In genomic region chr7:19326359-19326758, GRCm38 (mm10) we compare ENCODE assay signal across 8 mouse cellular contexts. TPM values are rescaled to one million over a fixed set of nuclear protein-coding genes. Genes with fewer than 3 reads are reported as not detected.
DNase-seq lines count a peak whose midpoint lies in the region; ATAC-seq and TF ChIP-seq lines count a peak whose summit lies in the region.

No protein-coding gene starts in this region.

- H3K27me3 ChIP-seq in limb, embryonic 12.5 days, result peaks cover 14% of the 10 kb centered on the region; the same call in 1 of the 2 replicates
- peaks cover 7% of the 10 kb centered on the region; the same call in 1 of the 2 replicates for H3K27me3 ChIP-seq in midbrain, embryonic 13.5 days
- H3K27me3 ChIP-seq in small intestine, adult 2 months (ENCODE audit: control insufficient read depth, insufficient read depth, low read length), result no peaks in the 10 kb centered on the region; the same call in 1 of the 2 replicates

- peak; percentile 11 for ATAC-seq in inflammation-experienced regulatory T-cells, adult 6 months
- peak; percentile 54; the same call in 1 of the 2 replicates for ATAC-seq in limb, embryonic 12.5 days (ENCODE audit: insufficient number of reproducible peaks, insufficient read depth, low FRiP score, low TSS enrichment, low read depth)
- ATAC-seq in midbrain, embryonic 13.5 days, result peak; percentile 66

- DNase-seq in 3134 (ENCODE audit: extremely low read depth, insufficient read length, low spot score), result peak; percentile 66
- peak; percentile 93 for DNase-seq in ZHBTc4 (ENCODE audit: low read depth, low spot score)
- DNase-seq in embryo, embryonic 11 days, result peak; percentile 93
- peak; percentile 85 to 87 for DNase-seq in gastrocnemius, postnatal 36 days

- H3K4me3 ChIP-seq in limb, embryonic 12.5 days (replicated peaks), result peak overlapping the region; percentile 34
- H3K4me3 ChIP-seq in midbrain, embryonic 13.5 days (replicated peaks), result peak overlapping the region; percentile 43
- peak overlapping the region; percentile 22 for H3K4me3 ChIP-seq in small intestine, adult 2 months (ENCODE audit: low read depth, low read length)

- TF ChIP-seq POLR2A in small intestine, adult 2 months (IDR thresholded peaks at IDR 0.05; ENCODE audit: low read depth, low read length), result no peak

- 0 out of 2 replicates have a peak overlapping the region, but pooled peaks have one; percentile 2 for H3K9ac ChIP-seq in limb, embryonic 12.5 days (replicated peaks)
- peak overlapping the region; percentile 58 for H3K9ac ChIP-seq in midbrain, embryonic 13.5 days (replicated peaks)

- H3K4me1 ChIP-seq in limb, embryonic 12.5 days (replicated peaks), result peaks cover 19% of the 10 kb centered on the region
- H3K4me1 ChIP-seq in midbrain, embryonic 13.5 days (replicated peaks), result peaks cover 22% of the 10 kb centered on the region
- H3K4me1 ChIP-seq in small intestine, adult 2 months (ENCODE audit: control insufficient read depth, insufficient read depth, insufficient read length, low read length), result peaks cover 12% of the 10 kb centered on the region

- no peaks in the 10 kb centered on the region; the same call in 1 of the 2 replicates for H3K9me3 ChIP-seq in limb, embryonic 12.5 days
- H3K9me3 ChIP-seq in midbrain, embryonic 13.5 days, result no peaks in the 10 kb centered on the region

- no peak for TF ChIP-seq CTCF in small intestine, adult 2 months (IDR thresholded peaks at IDR 0.05; ENCODE audit: extremely low read depth, insufficient read length, insufficient replicate concordance, low read depth, low read length)

- under 1% methylated on average over 20 of the region's 20 CpGs for WGBS in limb, embryonic 12.5 days
- under 1% methylated on average over 19 of the region's 20 CpGs for WGBS in midbrain, embryonic 13.5 days
- WGBS in small intestine, adult 2 months, result 2% methylated on average over 20 of the region's 20 CpGs

- H3K4me2 ChIP-seq in limb, embryonic 12.5 days, result peak overlapping the region; percentile 64
- peak overlapping the region; percentile 68 for H3K4me2 ChIP-seq in midbrain, embryonic 13.5 days (replicated peaks)

- intact Hi-C loops in gastrocnemius, postnatal 36 days (cut with DNase I), result no loop called here

- peak overlapping the region; percentile 53; the same call in 1 of the 2 replicates for H3K27ac ChIP-seq in limb, embryonic 12.5 days
- H3K27ac ChIP-seq in midbrain, embryonic 13.5 days, result peak overlapping the region; percentile 53
- peak overlapping the region; percentile 80 for H3K27ac ChIP-seq in small intestine, adult 2 months (ENCODE audit: insufficient read depth, low read depth, low read length)

- H3K36me3 ChIP-seq in limb, embryonic 12.5 days, result no peaks in the 10 kb centered on the region
- H3K36me3 ChIP-seq in midbrain, embryonic 13.5 days, result no peaks in the 10 kb centered on the region
- H3K36me3 ChIP-seq in small intestine, adult 2 months (ENCODE audit: control insufficient read depth, insufficient read depth, low read length), result no peaks in the 10 kb centered on the region

RNA-seq across cellular contexts. Expression of gene Fosb, which starts 16.5 kb away (rescaled TPM):
- under 1 TPM; 0.15 to 0.31 TPM for total RNA-seq in gastrocnemius, postnatal 36 days (2021)
- polyA plus RNA-seq in inflammation-experienced regulatory T-cells, adult 6 months (2017; shearing (Covaris generic)), result 1 to 10 TPM in 2 of 3 experiments, under 1 TPM in 1; 0.98 to 8.0 (median 2.0) TPM
- 0.18 and 0.20 TPM in 2 replicates for polyA plus RNA-seq in limb, embryonic 12.5 days (2016; fragmentation: Nextera tagmentation; extraction: Ambion mirVana)
- polyA plus RNA-seq in midbrain, embryonic 13.5 days (2015; fragmentation: Nextera tagmentation; extraction: Ambion mirVana), result not detected in 2 replicates
- 1.7 and 16.7 TPM in 2 replicates for polyA plus RNA-seq in small intestine, adult 2 months (2012; rRNA removed)

RNA-seq across cellular contexts. Expression of gene Ercc1, which starts 18.2 kb away (rescaled TPM):
- 10 to 100 TPM; 24.5 to 29.0 TPM for total RNA-seq in gastrocnemius, postnatal 36 days (2021)
- 10 to 100 TPM; 51.1 to 68.7 (median 55.2) TPM for polyA plus RNA-seq in inflammation-experienced regulatory T-cells, adult 6 months (2017; shearing (Covaris generic))
- polyA plus RNA-seq in limb, embryonic 12.5 days (2016; fragmentation: Nextera tagmentation; extraction: Ambion mirVana), result 92.3 and 105 TPM in 2 replicates
- 84.1 and 91.9 TPM in 2 replicates for polyA plus RNA-seq in midbrain, embryonic 13.5 days (2015; fragmentation: Nextera tagmentation; extraction: Ambion mirVana)
- 9.3 and 17.5 TPM in 2 replicates for polyA plus RNA-seq in small intestine, adult 2 months (2012; rRNA removed)

RNA-seq across cellular contexts. Expression of gene Cd3eap, which starts 32.9 kb away (rescaled TPM):
- total RNA-seq in gastrocnemius, postnatal 36 days (2021), result 10 to 100 TPM in 1 of 2 experiments, 1 to 10 TPM in 1; 9.3 to 10.2 TPM
- polyA plus RNA-seq in inflammation-experienced regulatory T-cells, adult 6 months (2017; shearing (Covaris generic)), result 10 to 100 TPM in 2 of 3 experiments, 1 to 10 TPM in 1; 8.9 to 22.4 (median 17.6) TPM
- 28.4 TPM in 2 replicates for polyA plus RNA-seq in limb, embryonic 12.5 days (2016; fragmentation: Nextera tagmentation; extraction: Ambion mirVana)
- 19.6 and 20.4 TPM in 2 replicates for polyA plus RNA-seq in midbrain, embryonic 13.5 days (2015; fragmentation: Nextera tagmentation; extraction: Ambion mirVana)
- 2.0 and 2.5 TPM in 2 replicates for polyA plus RNA-seq in small intestine, adult 2 months (2012; rRNA removed)

RNA-seq across cellular contexts. Expression of gene Ppp1r13l, which starts 33.2 kb away (rescaled TPM):
- total RNA-seq in gastrocnemius, postnatal 36 days (2021), result 1 to 10 TPM; 2.4 to 2.6 TPM
- polyA plus RNA-seq in inflammation-experienced regulatory T-cells, adult 6 months (2017; shearing (Covaris generic)), result not detected
- 7.1 and 9.3 TPM in 2 replicates for polyA plus RNA-seq in limb, embryonic 12.5 days (2016; fragmentation: Nextera tagmentation; extraction: Ambion mirVana)
- polyA plus RNA-seq in midbrain, embryonic 13.5 days (2015; fragmentation: Nextera tagmentation; extraction: Ambion mirVana), result 1.2 and 2.3 TPM in 2 replicates
- polyA plus RNA-seq in small intestine, adult 2 months (2012; rRNA removed), result 6.2 and 10.4 TPM in 2 replicates

RNA-seq across cellular contexts. Expression of gene Rtn2, which starts 43.9 kb away (rescaled TPM):
- 1,000 to 10,000 TPM in 1 of 2 experiments, 100 to 1,000 TPM in 1; 974 to 1,054 TPM for total RNA-seq in gastrocnemius, postnatal 36 days (2021)
- not detected for polyA plus RNA-seq in inflammation-experienced regulatory T-cells, adult 6 months (2017; shearing (Covaris generic))
- 12.4 and 12.8 TPM in 2 replicates for polyA plus RNA-seq in limb, embryonic 12.5 days (2016; fragmentation: Nextera tagmentation; extraction: Ambion mirVana)
- 97.4 and 102 TPM in 2 replicates for polyA plus RNA-seq in midbrain, embryonic 13.5 days (2015; fragmentation: Nextera tagmentation; extraction: Ambion mirVana)
- polyA plus RNA-seq in small intestine, adult 2 months (2012; rRNA removed), result 6.7 and 11.7 TPM in 2 replicates

Comparison
In these comparisons a context has a peak if more than half of its experiments do, and no peak if none do; other contexts are left out.
1. Peak in every context shown above with its lines: DNase-seq, ATAC-seq, H3K4me3 ChIP-seq and H3K27ac ChIP-seq.
2. ATAC-seq: peak in every context shown above with its lines; median percentile 66 in midbrain, embryonic 13.5 days; 54 in limb, embryonic 12.5 days; 11 in inflammation-experienced regulatory T-cells, adult 6 months.